Mouse (Mus musculus) kidney, adult 2 months (tissue): Measurements from ENCODE around the gene Prf1.

Experiments
- CTCF ChIP-seq: fragments of 200-500 bp; conservative IDR thresholded peaks from 2 replicates; pipeline ENCODE4 v1.5.1; 2011; ENCODE audit warnings: low read depth, mild to moderate bottlenecking, control low read depth, low read length, moderate library complexity, mixed read lengths; ENCODE audit not compliant: insufficient read depth, insufficient read length
- POLR2A ChIP-seq: fragments of 200-500 bp; IDR thresholded peaks from one replicate; pipeline ENCODE4 v1.6.1; 2011; ENCODE audit warnings: low read depth, low read length, control low read depth

DNA sequence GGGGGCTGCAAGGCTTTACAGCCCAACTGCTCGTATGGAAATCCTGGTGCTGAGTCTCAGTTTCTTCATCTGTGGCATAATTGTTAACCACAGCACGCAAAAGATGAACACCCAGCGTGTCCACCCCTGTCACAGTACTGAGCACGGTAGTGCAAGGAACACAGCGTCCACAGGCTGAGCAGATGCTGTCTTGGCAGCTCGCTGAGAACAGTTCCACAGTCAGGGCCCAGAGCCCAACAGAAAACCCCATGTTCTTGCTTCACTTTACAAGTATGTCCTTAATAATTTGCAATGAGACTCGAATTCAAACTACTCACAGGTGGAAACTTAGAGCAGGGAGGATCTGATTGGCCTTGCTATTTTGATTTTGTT lies 23.8 kb upstream of the Prf1 start:
- TF ChIP-seq CTCF (no peak), POLR2A (no peak)
